Mouse (Mus musculus) liver, embryonic 16.5 days (tissue): Measurements from ENCODE around the gene Gpr155. TPM values are rescaled to one million over a fixed set of nuclear protein-coding genes. Genes with fewer than 3 reads are reported as not detected.

Source experiments
- ATAC-seq: fragments of 200-750 bp; cut with Nextera tagmentation; 2 replicates; pipeline ENCODE4 v1.8.0; 2017; ENCODE audit warnings: low read depth, mild to moderate bottlenecking, moderate number of reproducible peaks, moderate library complexity
- H3K27ac ChIP-seq: fragments of 300-500 bp; sonication (generic); 2 replicates; pipeline ENCODE4 v1.5.1; 2014; ENCODE audit warnings: mild to moderate bottlenecking, low read length
- H3K27me3 ChIP-seq: fragments of 300-500 bp; sonication (generic); 2 replicates; pipeline ENCODE4 v1.6.1; 2014; ENCODE audit warnings: low read depth, low read length, mixed read lengths; ENCODE audit not compliant: control insufficient read depth, insufficient read depth
- H3K36me3 ChIP-seq: fragments of 300-500 bp; sonication (generic); 2 replicates; pipeline ENCODE4 v1.6.1; 2014; ENCODE audit warnings: mild to moderate bottlenecking; ENCODE audit not compliant: control insufficient read depth, insufficient read depth
- H3K4me1 ChIP-seq: fragments of 300-500 bp; sonication (generic); 2 replicates; pipeline ENCODE4 v1.6.1; 2014; ENCODE audit warnings: low read depth, low read length, mixed read lengths; ENCODE audit not compliant: control insufficient read depth
- H3K4me2 ChIP-seq: fragments of 300-500 bp; sonication (generic); 2 replicates; pipeline ENCODE4 v1.6.1; 2014; ENCODE audit warnings: low read depth, low read length, mixed read lengths
- H3K4me3 ChIP-seq: fragments of 300-500 bp; sonication (generic); 2 replicates; pipeline ENCODE4 v1.5.1; 2014; ENCODE audit warnings: low read depth, mild to moderate bottlenecking, low read length
- H3K9ac ChIP-seq: fragments of 300-500 bp; sonication (generic); 2 replicates; pipeline ENCODE4 v1.6.1; 2014; ENCODE audit warnings: low read depth, low read length
- H3K9me3 ChIP-seq: fragments of 300-500 bp; sonication (generic); replicated peaks from 2 replicates; pipeline ENCODE4 v1.6.1; 2016; ENCODE audit warnings: low read length; ENCODE audit not compliant: control insufficient read depth
- WGBS: fragments of 180-500 bp; shearing (Covaris S2); extraction: QIAGEN DNeasy Blood & Tissue Kit; methylation state at CpG from one replicate; pipeline ENCODE4 v1.1.7; 2014; ENCODE audit not compliant: insufficient replicate concordance; 5-methylcytosine and 5-hydroxymethylcytosine counted together
- polyA plus RNA-seq: library from polyadenylated mRNA; unstranded; fragments of >200 nt; fragmentation: Nextera tagmentation; extraction: Ambion mirVana; gene quantifications from 2 replicates; pipeline ENCODE4 v1.2.1, GENCODE M21; 2015

Gpr155 gene
- polyA plus RNA-seq, 1 experiment from 2014 or later = 5.9 TPM

DNA sequence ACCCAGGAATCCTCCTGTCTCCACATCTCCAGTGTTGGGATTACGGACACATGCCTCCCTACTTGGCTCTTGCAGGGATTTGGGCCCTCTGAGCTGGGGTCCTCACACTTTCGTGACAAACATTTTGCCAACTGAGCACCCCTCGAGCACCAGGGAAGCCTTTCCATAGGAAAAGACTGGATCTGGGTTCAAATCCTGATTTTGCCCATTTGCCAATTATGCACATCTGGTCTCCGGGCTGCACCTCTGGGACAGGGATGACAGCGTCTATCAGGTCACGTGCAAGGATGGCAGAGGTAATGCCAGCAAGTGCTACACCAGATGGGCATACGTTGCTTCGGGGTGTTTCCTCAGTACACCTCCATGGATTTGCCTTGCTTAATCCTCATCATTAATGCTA, 23.7 kb upstream of the Gpr155 start:
- no peak overlapping the region for H3K9ac ChIP-seq
- 82% methylated on average over 8 of the region's 8 CpGs for WGBS
- no peak overlapping the region for H3K4me2 ChIP-seq
- no peak for ATAC-seq
- H3K4me1 ChIP-seq = no peaks in the 10 kb centered on the region
- H3K27me3 ChIP-seq = no peaks in the 10 kb centered on the region
- H3K27ac ChIP-seq = no peak overlapping the region
- no peaks in the 10 kb centered on the region for H3K9me3 ChIP-seq
- H3K4me3 ChIP-seq = no peak overlapping the region
- no peaks in the 10 kb centered on the region for H3K36me3 ChIP-seq

DNA sequence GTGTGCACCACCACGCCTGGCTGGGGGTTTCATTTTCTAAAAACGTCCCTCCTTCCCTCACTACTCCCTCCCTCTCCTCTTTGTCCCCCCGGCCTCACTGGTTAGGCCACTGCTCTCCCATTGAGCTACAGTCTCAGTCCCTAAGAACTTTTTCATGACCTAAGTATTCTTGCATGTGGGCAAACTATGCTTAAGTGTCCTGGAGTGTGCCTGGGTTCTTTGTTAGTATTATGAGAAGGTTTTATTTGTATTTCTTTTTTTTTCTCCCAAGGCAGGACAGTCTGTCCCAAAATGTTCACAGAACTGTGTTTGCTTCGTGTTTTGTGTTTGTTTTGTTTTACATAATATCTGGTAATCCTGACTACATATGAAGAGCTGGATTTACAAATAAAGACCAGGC, 21.3 kb upstream of the Gpr155 start:
- Histone ChIP-seq H3K27me3 (no peaks in the 10 kb centered on the region), H3K9me3 (no peaks in the 10 kb centered on the region), H3K27ac (no peak overlapping the region), H3K4me3 (no peak overlapping the region), H3K4me1 (no peaks in the 10 kb centered on the region), H3K9ac (no peak overlapping the region), H3K4me2 (no peak overlapping the region), H3K36me3 (no peaks in the 10 kb centered on the region)
- no peak for ATAC-seq
- WGBS = 42% methylated on average over 4 of the region's 4 CpGs

DNA sequence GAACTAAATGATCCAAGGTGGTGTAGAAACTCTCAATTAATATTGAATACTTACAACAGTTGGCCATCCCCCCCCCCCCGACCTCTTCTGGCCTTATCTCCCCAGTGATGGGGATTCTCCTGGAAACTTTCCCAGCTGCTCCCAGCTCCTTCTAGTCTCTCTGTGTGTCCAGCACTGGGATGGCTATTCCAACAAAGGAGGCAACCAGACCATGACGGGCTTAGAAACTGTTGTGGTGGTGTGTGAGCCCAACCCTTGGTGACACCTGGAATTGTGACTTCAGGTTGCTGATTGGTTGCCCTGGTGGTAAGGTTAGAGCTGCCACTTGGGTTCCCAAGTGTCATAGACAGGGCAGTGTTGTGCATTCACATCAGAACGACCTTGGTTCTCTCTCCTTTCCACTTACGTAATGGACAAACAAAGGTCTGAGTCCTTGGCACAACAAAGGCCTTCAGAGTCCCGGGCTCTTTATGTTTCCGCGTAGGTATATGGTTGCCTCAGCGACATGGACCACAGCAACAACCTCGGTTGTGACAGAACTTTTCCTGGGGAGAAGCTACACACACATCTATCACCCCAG, 20.1 kb upstream of the Gpr155 start:
- no peaks in the 10 kb centered on the region for H3K36me3 ChIP-seq
- ATAC-seq = no peak
- whole genome bisulfite sequencing = 72% methylated on average over 9 of the region's 9 CpGs
- H3K4me3 ChIP-seq = no peak overlapping the region
- H3K27me3 ChIP-seq = no peaks in the 10 kb centered on the region
- no peaks in the 10 kb centered on the region for H3K9me3 ChIP-seq
- no peak overlapping the region for H3K4me2 ChIP-seq
- no peak overlapping the region for H3K27ac ChIP-seq
- H3K4me1 ChIP-seq = no peaks in the 10 kb centered on the region
- no peak overlapping the region for H3K9ac ChIP-seq

DNA sequence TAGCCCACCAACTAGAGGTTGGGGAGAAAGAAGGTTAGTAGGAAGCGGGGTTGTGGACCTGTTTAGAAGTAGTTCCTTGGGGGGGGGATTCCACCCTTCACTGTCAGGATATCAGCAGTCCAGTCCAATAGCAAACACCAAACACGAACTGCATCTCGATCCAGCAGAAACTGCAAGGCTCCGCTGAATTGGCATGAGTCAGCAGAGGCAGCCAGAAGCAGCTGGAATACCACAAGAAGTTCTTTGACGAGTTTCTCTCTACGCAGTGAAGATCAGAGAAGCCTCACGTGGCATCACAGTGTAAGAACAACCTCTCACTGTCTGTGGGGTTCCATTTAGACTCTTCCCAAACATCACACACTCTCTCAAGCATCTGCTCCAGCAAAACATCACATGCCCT, 18.6 kb upstream of the Gpr155 start:
- ATAC-seq = no peak
- H3K4me1 ChIP-seq = no peaks in the 10 kb centered on the region
- no peaks in the 10 kb centered on the region for H3K9me3 ChIP-seq
- no peak overlapping the region for H3K4me2 ChIP-seq
- H3K27ac ChIP-seq = no peak overlapping the region
- no peak overlapping the region for H3K9ac ChIP-seq
- WGBS = 65% methylated on average over 7 of the region's 7 CpGs
- H3K27me3 ChIP-seq = no peaks in the 10 kb centered on the region
- H3K4me3 ChIP-seq = no peak overlapping the region
- H3K36me3 ChIP-seq = no peaks in the 10 kb centered on the region

DNA sequence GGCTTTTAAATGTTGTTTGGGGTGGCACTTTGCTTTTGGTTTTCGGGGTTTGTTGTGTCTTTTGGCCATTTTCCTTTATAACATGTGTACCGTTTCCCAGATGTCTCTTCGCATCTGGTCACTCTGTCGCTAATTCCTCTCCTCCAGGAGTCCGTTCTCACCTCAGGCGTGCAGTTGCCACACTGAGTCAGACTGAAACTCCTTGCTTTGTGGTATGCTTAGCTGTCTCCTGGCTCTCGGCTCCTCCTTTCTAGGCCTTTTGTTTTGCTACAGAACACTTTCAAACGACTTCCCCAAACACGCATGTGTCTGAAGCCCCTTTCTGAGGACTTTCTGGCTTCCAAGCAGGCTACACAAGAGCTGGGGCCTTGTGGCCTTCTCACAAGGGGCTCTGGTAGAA, 18.1 kb upstream of the Gpr155 start:
- Histone ChIP-seq H3K36me3 (no peaks in the 10 kb centered on the region), H3K27me3 (no peaks in the 10 kb centered on the region), H3K4me3 (no peak overlapping the region), H3K4me2 (no peak overlapping the region), H3K9me3 (no peaks in the 10 kb centered on the region), H3K4me1 (no peaks in the 10 kb centered on the region), H3K9ac (no peak overlapping the region), H3K27ac (no peak overlapping the region)
- WGBS = 69% methylated on average over 9 of the region's 9 CpGs
- no peak for ATAC-seq

DNA sequence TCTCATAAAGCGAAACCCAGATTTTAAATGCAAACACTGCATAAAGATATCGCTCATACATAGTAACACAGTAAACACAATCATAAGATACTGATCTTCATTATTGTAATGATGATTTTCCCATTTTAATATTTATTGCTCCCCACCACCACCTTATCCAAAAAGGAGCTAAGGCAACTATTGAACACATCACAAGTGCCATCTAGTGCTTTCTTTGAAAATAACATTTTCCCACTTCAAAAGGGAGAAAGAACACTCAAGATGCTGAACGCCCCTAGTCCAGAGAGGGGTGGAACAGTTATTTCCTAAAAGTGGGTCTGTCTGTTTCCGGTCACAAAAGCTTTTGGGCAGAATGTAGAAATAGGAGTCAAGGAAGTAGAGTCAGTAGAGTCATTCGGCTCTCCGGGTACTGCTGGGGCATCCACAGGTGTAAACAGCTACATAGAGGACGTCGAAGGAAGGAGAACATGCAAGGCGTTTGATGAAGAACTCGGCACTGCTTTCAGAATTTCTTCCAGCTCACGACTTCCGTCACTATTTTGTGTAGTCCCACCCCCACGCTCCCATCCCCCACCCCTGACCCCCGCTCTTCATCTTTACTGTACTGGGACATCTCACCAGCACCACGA, 17.1 kb upstream of the Gpr155 start:
- ATAC-seq = no peak
- Histone ChIP-seq H3K4me3 (no peak overlapping the region), H3K27me3 (no peaks in the 10 kb centered on the region), H3K4me2 (no peak overlapping the region), H3K27ac (no peak overlapping the region), H3K36me3 (no peaks in the 10 kb centered on the region), H3K9me3 (no peaks in the 10 kb centered on the region), H3K9ac (no peak overlapping the region), H3K4me1 (no peaks in the 10 kb centered on the region)
- WGBS = 64% methylated on average over 15 of the region's 15 CpGs

DNA sequence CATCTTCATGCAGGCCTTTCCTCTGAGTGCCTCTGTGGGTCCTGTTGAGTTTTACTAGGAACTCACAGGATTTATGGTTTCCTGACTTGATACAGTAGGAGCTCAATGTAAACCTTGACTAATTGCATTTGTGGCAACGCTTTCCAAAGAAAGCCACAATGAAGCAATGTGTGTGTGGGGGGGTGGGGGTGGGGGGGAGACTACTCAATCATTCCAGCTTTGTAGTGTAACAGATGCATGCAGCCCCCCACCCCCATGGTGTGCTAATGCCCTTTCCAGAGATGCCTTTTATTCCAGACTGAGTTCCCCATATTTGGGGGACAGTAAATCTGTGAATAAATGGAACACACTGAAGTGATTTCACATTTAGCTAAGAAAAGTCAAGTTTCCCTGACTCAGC, 15.3 kb upstream of the Gpr155 start:
- H3K4me3 ChIP-seq = no peak overlapping the region
- H3K9ac ChIP-seq = no peak overlapping the region

DNA sequence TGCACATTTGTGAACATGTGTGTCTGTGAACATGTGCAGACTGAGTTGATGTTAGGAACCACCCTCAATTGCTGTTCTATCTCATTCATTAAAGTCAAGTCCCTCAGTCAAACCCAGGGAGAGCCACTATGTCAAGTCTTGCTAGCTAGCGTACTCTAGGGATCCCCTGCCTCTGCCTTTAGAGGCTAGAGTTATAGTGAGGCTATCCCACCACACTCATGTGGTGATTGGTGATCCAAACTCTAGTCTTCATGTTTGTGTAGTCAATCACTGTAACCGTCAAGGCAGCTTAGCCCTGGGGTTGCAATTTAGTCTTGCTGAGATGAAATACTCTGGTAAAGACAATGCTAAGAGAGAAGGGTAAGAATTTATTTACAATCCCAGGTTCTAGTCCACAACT, 11.1 kb upstream of the Gpr155 start:
- H3K4me2 ChIP-seq = no peak overlapping the region
- no peaks in the 10 kb centered on the region for H3K27me3 ChIP-seq
- H3K4me1 ChIP-seq = no peaks in the 10 kb centered on the region
- no peak overlapping the region for H3K27ac ChIP-seq
- H3K36me3 ChIP-seq = no peaks in the 10 kb centered on the region
- H3K4me3 ChIP-seq = no peak overlapping the region
- no peaks in the 10 kb centered on the region for H3K9me3 ChIP-seq
- no peak overlapping the region for H3K9ac ChIP-seq
- WGBS = 72% methylated on average over 2 of the region's 2 CpGs
- ATAC-seq = no peak

More for the DNA sequence above, 15.3 kb upstream of the Gpr155 start:
- H3K36me3 ChIP-seq = no peaks in the 10 kb centered on the region
- no peak for ATAC-seq
- H3K9me3 ChIP-seq = no peaks in the 10 kb centered on the region
- H3K4me1 ChIP-seq = no peaks in the 10 kb centered on the region
- no peak overlapping the region for H3K27ac ChIP-seq
- no peaks in the 10 kb centered on the region for H3K27me3 ChIP-seq
- 17% methylated on average over 1 of the region's 1 CpGs for WGBS
- no peak overlapping the region for H3K4me2 ChIP-seq

DNA sequence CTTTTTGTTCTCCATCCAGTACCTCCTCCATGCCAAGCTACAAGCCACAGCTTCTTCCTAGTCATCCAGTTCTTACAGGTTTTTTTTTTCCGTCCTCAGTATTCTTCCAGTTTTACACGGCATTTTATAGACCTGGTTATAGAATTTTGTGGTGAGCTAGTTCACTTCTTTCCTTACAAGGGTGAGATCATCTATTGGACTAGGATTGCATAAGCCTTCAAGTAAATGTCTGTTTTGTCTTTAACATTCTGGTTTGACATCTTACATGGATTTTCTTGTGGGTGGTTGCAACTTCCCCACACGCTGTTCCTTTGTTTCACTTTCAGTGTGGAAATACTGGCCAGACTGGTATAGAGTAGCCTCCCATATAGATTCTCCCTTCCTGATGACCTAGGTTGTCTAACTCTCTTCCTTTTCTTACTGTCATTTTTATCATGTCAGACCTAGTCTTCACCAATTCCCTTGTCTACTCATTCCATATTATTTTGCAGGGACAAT, 10.5 kb upstream of the Gpr155 start:
- H3K4me1 ChIP-seq = no peaks in the 10 kb centered on the region
- H3K27ac ChIP-seq = no peak overlapping the region
- no peak overlapping the region for H3K4me2 ChIP-seq
- no peak overlapping the region for H3K4me3 ChIP-seq
- no peaks in the 10 kb centered on the region for H3K27me3 ChIP-seq
- no peaks in the 10 kb centered on the region for H3K36me3 ChIP-seq
- no peak for ATAC-seq
- WGBS = 50% methylated on average over 3 of the region's 3 CpGs
- H3K9ac ChIP-seq = no peak overlapping the region
- no peaks in the 10 kb centered on the region for H3K9me3 ChIP-seq
